Mouse (Mus musculus) forebrain, embryonic 10.5 days (tissue): ENCODE measurements at regions not wholly inside any gene's neighbourhood (a gene's known extent, or its start where the extent isn't known, plus 50 kb on each side); places are given as distances from the start of the nearest gene placed in this dataset.

Source experiments
- DNase-seq: peaks from one replicate; pipeline ENCODE4 v3.0.0-alpha.2; 2017; ENCODE audit warnings: low spot score; ENCODE audit errors: extremely low spot score
- H3K27ac ChIP-seq: fragments of 300-500 bp; sonication (generic); 2 replicates; pipeline ENCODE4 v1.5.1; 2016; ENCODE audit warnings: mild to moderate bottlenecking
- H3K27me3 ChIP-seq: fragments of 300-500 bp; sonication (generic); 2 replicates; pipeline ENCODE4 v1.6.1; 2016; ENCODE audit warnings: mild to moderate bottlenecking; ENCODE audit not compliant: poor library complexity, severe bottlenecking
- H3K36me3 ChIP-seq: fragments of 300-500 bp; sonication (generic); replicated peaks from 2 replicates; pipeline ENCODE4 v1.6.1; 2016; ENCODE audit warnings: mild to moderate bottlenecking, moderate library complexity
- H3K4me1 ChIP-seq: fragments of 300-500 bp; sonication (generic); 2 replicates; pipeline ENCODE4 v1.6.1; 2016
- H3K4me3 ChIP-seq: fragments of 300-500 bp; sonication (generic); 2 replicates; pipeline ENCODE4 v1.5.1; 2016; ENCODE audit warnings: mild to moderate bottlenecking, moderate library complexity
- H3K9me3 ChIP-seq: fragments of 300-500 bp; sonication (generic); 2 replicates; pipeline ENCODE4 v1.6.1; 2016; ENCODE audit warnings: mild to moderate bottlenecking, moderate library complexity
- WGBS: fragments of 180-500 bp; shearing (Covaris S2); methylation state at CpG from one replicate; pipeline ENCODE4 v1.1.7; 2016; 5-methylcytosine and 5-hydroxymethylcytosine counted together

GRCm38 (mm10) chr8:30522806-30523462 lies 2905.6 kb upstream of the 5930422O12Rik start:
- Histone ChIP-seq H3K9me3 (no peaks in the 10 kb centered on the region), H3K36me3 (no peaks in the 10 kb centered on the region), H3K4me1 (peaks cover 10% of the 10 kb centered on the region), H3K27ac (no peak overlapping the region), H3K4me3 (no peak overlapping the region), H3K27me3 (no peaks in the 10 kb centered on the region)
- no peak for DNase-seq
- WGBS = 45% methylated on average over 10 of the region's 10 CpGs

GRCm38 (mm10) chr8:30532862-30533500 lies 2895.5 kb upstream of the 5930422O12Rik start:
- H3K9me3 ChIP-seq = no peaks in the 10 kb centered on the region
- DNase-seq = no peak
- no peak overlapping the region for H3K27ac ChIP-seq
- H3K36me3 ChIP-seq = no peaks in the 10 kb centered on the region
- 80% methylated on average over 3 of the region's 3 CpGs for WGBS
- H3K27me3 ChIP-seq = no peaks in the 10 kb centered on the region
- no peak overlapping the region for H3K4me3 ChIP-seq
- no peaks in the 10 kb centered on the region for H3K4me1 ChIP-seq

DNA sequence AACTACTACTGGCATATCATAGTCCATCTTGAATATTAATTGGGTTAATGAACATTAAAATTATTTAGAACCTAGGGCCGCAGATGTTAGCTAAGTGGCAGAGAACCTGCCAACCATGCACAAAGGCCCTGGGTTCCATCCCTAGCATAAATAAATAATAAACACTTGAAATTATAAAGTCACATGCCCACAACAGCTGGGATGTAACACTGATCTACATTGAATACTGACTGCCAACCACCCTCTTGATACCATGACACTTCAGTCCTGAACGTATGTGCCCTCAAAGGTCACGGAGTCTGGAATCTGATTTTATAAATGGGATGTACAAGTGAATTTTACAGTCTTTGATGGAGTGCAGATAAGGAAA lies 2895.0 kb upstream of the 5930422O12Rik start:
- H3K36me3 ChIP-seq = no peaks in the 10 kb centered on the region
- H3K4me1 ChIP-seq = no peaks in the 10 kb centered on the region
- H3K27ac ChIP-seq = no peak overlapping the region
- H3K4me3 ChIP-seq = no peak overlapping the region
- H3K9me3 ChIP-seq = no peaks in the 10 kb centered on the region
- H3K27me3 ChIP-seq = no peaks in the 10 kb centered on the region
- WGBS = 92% methylated on average over 3 of the region's 3 CpGs
- DNase-seq = no peak

DNA sequence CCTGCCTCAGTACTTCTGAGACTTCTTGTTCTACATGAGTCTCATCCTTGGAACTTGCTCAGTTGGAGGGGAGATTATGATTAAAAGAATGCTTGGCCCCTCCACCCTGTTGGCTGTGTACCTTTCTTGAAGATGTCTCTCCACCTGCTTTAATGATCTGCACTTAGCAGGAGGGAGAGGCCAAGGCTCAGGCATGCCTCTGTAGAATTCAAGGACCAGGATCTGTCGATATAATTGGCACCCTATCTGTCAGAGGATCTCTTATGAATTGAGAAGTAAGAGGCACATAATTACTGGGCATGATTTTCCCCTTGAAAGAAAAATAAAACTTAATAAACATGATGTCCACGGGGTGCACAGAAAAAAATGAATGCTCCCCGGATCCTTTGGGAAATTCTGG lies 2893.1 kb upstream of the 5930422O12Rik start:
- H3K9me3 ChIP-seq = no peaks in the 10 kb centered on the region
- H3K27me3 ChIP-seq = no peaks in the 10 kb centered on the region
- H3K27ac ChIP-seq = no peak overlapping the region
- H3K4me3 ChIP-seq = no peak overlapping the region
- no peaks in the 10 kb centered on the region for H3K4me1 ChIP-seq
- no peaks in the 10 kb centered on the region for H3K36me3 ChIP-seq
- 75% methylated on average over 3 of the region's 3 CpGs for WGBS
- DNase-seq = no peak

- Histone ChIP-seq H3K4me1 (no peaks in the 10 kb centered on the region), H3K27ac (no peak overlapping the region), H3K9me3 (no peaks in the 10 kb centered on the region), H3K4me3 (no peak overlapping the region), H3K36me3 (no peaks in the 10 kb centered on the region), H3K27me3 (no peaks in the 10 kb centered on the region)
- WGBS = 100% methylated on average over 1 of the region's 1 CpGs
- no peak for DNase-seq
Measured at GRCm38 (mm10) chr8:30542196-30542595, 2886.3 kb upstream of the 5930422O12Rik start.

DNA sequence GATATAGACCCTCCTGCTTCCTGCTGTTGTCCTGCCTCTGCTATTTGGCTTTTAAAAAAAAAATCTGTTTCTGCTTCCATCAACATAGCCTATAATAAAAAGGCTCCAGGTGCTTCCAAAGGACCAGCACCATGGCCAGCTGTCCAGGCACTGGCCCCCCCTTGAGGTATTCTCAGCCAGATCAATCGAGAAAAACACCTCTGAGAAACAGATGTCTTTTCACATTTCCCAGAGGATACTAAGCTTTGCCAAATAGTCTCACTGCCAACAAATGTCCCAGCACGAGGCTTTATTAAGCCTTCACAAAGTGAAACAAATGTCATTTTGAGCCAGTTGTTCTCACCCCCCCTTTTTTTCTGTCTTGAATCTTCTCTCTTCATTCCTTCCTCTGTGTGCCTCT lies 2880.7 kb upstream of the 5930422O12Rik start:
- Histone ChIP-seq H3K36me3 (no peaks in the 10 kb centered on the region), H3K4me3 (no peak overlapping the region), H3K4me1 (no peaks in the 10 kb centered on the region), H3K27me3 (no peaks in the 10 kb centered on the region), H3K27ac (no peak overlapping the region), H3K9me3 (no peaks in the 10 kb centered on the region)
- WGBS = 58% methylated on average over 2 of the region's 2 CpGs
- DNase-seq = no peak

- no peaks in the 10 kb centered on the region for H3K4me1 ChIP-seq
- no peak overlapping the region for H3K27ac ChIP-seq
- no peaks in the 10 kb centered on the region for H3K27me3 ChIP-seq
- H3K36me3 ChIP-seq = no peaks in the 10 kb centered on the region
- no peak for DNase-seq
- no peaks in the 10 kb centered on the region for H3K9me3 ChIP-seq
- WGBS = 83% methylated on average over 1 of the region's 1 CpGs
- H3K4me3 ChIP-seq = no peak overlapping the region
Measured at GRCm38 (mm10) chr8:30551051-30551450, 2877.5 kb upstream of the 5930422O12Rik start.

DNA sequence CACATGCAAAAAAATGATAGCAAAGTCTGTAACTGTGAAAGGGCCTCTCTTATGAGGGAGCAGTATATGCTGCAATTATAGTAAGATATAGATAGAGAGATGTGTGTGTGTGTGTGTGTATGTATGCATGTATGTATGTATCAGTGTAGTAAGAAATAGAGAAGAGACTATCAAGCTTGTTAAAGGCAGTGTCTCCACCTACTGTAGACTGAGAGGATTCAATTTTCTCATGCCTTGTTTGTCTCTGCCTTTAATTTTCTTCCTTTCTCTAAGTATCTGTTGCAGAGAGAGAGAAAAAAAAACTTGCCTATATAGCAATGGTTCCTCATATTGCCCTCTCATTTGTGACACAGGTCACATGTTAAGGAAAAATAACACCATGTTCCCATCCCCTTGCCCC lies 2871.1 kb upstream of the 5930422O12Rik start:
- no peak overlapping the region for H3K27ac ChIP-seq
- H3K4me1 ChIP-seq = no peaks in the 10 kb centered on the region
- H3K27me3 ChIP-seq = no peaks in the 10 kb centered on the region
- no peaks in the 10 kb centered on the region for H3K36me3 ChIP-seq
- H3K4me3 ChIP-seq = no peak overlapping the region
- H3K9me3 ChIP-seq = no peaks in the 10 kb centered on the region
- DNase-seq = no peak

- Histone ChIP-seq H3K4me1 (no peaks in the 10 kb centered on the region), H3K4me3 (no peak overlapping the region), H3K9me3 (no peaks in the 10 kb centered on the region), H3K36me3 (no peaks in the 10 kb centered on the region), H3K27me3 (no peaks in the 10 kb centered on the region), H3K27ac (no peak overlapping the region)
- no peak for DNase-seq
- WGBS = 81% methylated on average over 8 of the region's 8 CpGs
Measured at GRCm38 (mm10) chr8:30561323-30562207, 2866.9 kb upstream of the 5930422O12Rik start.

GRCm38 (mm10) chr8:30569799-30570198 lies 2858.7 kb upstream of the 5930422O12Rik start:
- Histone ChIP-seq H3K27me3 (no peaks in the 10 kb centered on the region), H3K36me3 (no peaks in the 10 kb centered on the region), H3K27ac (no peak overlapping the region), H3K4me1 (no peaks in the 10 kb centered on the region; the same call in 1 of the 2 replicates), H3K4me3 (no peak overlapping the region), H3K9me3 (no peaks in the 10 kb centered on the region)
- no peak for DNase-seq
- WGBS = 84% methylated on average over 3 of the region's 3 CpGs

DNA sequence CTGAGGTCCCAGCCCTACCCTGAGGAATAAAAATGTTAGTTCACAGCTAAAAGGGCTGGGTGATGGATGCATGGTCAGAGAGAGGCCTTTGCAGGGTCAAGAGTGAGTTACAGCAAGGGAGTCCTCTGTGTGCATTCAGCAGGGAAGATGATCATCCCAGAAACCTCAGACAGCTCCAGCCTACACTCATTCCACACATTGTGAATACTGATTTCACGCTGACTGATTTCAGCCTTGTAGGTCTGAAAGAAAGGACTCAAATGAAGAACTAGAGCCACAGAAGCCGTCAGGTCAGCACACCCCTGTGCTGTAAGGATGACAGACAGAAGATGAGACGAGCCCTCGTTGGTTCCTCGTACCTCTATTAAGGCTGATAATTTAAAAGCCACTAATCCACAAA lies 2858.0 kb upstream of the 5930422O12Rik start:
- no peak overlapping the region for H3K27ac ChIP-seq
- no peak for DNase-seq
- no peaks in the 10 kb centered on the region for H3K36me3 ChIP-seq
- no peaks in the 10 kb centered on the region; the same call in 1 of the 2 replicates for H3K4me1 ChIP-seq
- WGBS = 53% methylated on average over 5 of the region's 5 CpGs
- no peaks in the 10 kb centered on the region for H3K27me3 ChIP-seq
- H3K9me3 ChIP-seq = no peaks in the 10 kb centered on the region
- H3K4me3 ChIP-seq = no peak overlapping the region

DNA sequence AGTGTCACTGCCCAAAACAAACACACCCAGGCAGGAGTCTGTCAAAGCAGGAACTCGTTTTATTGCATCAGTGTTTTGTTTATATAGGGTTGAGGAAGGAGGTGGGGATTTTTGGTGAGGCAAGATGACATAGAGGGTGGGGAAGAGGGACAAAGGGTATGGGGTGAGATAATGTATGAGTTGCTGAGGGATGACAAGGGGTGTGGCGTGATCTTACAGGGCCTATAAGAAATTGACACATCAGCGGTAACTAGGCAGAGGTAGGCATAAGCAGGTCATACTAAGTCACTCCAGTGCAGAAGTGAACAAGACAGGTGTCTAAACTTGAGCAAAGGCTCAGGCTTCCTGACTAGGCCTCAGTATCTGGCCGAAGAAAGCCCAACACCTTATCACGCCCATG lies 2841.0 kb upstream of the 5930422O12Rik start:
- Histone ChIP-seq H3K9me3 (no peaks in the 10 kb centered on the region), H3K4me1 (no peaks in the 10 kb centered on the region), H3K27ac (no peak overlapping the region), H3K36me3 (no peaks in the 10 kb centered on the region), H3K27me3 (no peaks in the 10 kb centered on the region), H3K4me3 (no peak overlapping the region)
- DNase-seq = no peak
- 86% methylated on average over 5 of the region's 5 CpGs for WGBS

GRCm38 (mm10) chr8:30602421-30602820 lies 2826.1 kb upstream of the 5930422O12Rik start:
- H3K9me3 ChIP-seq = no peaks in the 10 kb centered on the region
- H3K4me3 ChIP-seq = no peak overlapping the region
- H3K4me1 ChIP-seq = 0 out of 2 replicates have a peak, but pooled peaks cover 3% of the 10 kb centered on the region
- H3K27me3 ChIP-seq = no peaks in the 10 kb centered on the region
- H3K36me3 ChIP-seq = no peaks in the 10 kb centered on the region
- no peak for DNase-seq
- no CpG with 5 or more reads among the region's 1 CpGs for WGBS
- H3K27ac ChIP-seq = no peak overlapping the region
